Mouse (Mus musculus): Measurements from ENCODE around the gene Map3k11. TPM values are rescaled to one million over a fixed set of nuclear protein-coding genes. Genes with fewer than 3 reads are reported as not detected.

Map3k11 gene
- polyA plus RNA-seq, 1 experiment from 2014 or later = 36.8 TPM

DNA sequence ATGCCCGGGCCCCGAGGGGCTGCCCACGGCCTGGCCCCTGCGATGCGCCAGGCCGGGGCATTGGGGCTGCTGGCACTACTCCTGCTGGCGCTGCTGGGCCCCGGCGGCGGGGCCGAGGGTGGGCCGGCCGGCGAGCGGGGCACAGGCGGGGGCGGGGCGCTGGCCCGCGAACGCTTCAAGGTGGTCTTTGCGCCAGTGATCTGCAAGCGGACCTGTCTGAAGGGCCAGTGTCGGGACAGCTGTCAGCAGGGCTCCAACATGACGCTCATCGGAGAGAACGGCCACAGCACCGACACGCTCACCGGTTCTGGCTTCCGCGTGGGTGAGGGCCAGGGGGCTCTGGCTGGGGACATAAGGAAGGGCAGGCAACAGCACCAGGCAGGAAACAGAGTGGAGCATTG, 53.7 kb downstream of the Map3k11 start:
- H3K4me3 ChIP-seq (ENCODE audit: low read depth, low read length) = peak overlapping the region; percentile 72
- TF ChIP-seq EP300 (IDR thresholded peaks at IDR 0.05) (no peak), CTCF (IDR thresholded peaks at IDR 0.05) (no peak)
- H3K27me3 ChIP-seq (replicated peaks; ENCODE audit: insufficient read depth, low read length) = no peaks in the 10 kb centered on the region
- ATAC-seq (peak; percentile 3; the same call in 1 of the 2 replicates), DNase-seq (ENCODE audit: low spot score) (no peak)
- H3K4me2 ChIP-seq (replicated peaks; ENCODE audit: low read depth, low read length) = peak overlapping the region; percentile 96
- peaks cover 33% of the 10 kb centered on the region for H3K4me1 ChIP-seq (ENCODE audit: insufficient read depth, low read depth, low read length)
- WGBS = 4% methylated on average over 32 of the region's 32 CpGs
- no peaks in the 10 kb centered on the region for H3K9me3 ChIP-seq (ENCODE audit: low read length)
- peak overlapping the region; percentile 89 for H3K27ac ChIP-seq (ENCODE audit: low read length)
- H3K36me3 ChIP-seq (ENCODE audit: insufficient read depth, low read length) = no peaks in the 10 kb centered on the region
- peak overlapping the region; percentile 84 for H3K9ac ChIP-seq (replicated peaks; ENCODE audit: low read depth)

DNA sequence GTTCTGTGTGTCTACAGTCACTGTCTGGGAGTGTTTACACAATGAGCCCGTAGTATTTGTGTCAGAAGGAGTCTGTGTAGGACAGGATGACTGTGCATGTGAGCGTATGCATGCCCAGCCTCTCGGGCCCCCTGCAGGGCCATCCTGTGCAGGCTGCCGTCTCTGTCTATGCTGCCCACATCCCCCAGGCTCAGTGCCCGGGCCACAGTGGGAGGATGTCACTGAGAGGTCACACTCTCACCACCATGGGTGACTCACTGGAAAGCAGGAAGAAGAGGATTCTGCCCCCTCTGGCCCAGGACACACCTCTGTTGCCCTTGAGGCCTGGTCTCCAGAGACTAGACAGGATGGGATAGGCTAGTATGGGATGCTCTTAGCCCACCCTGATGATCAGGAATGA, 55.0 kb downstream of the Map3k11 start:
- H3K36me3 ChIP-seq (ENCODE audit: insufficient read depth, low read length) = no peaks in the 10 kb centered on the region
- ATAC-seq (peak; percentile 44), DNase-seq (ENCODE audit: low spot score) (peak; percentile 66)
- TF ChIP-seq EP300 (IDR thresholded peaks at IDR 0.05) (no peak), CTCF (IDR thresholded peaks at IDR 0.05) (peak; percentile 49)
- H3K27me3 ChIP-seq (replicated peaks; ENCODE audit: insufficient read depth, low read length) = no peaks in the 10 kb centered on the region
- H3K9me3 ChIP-seq (ENCODE audit: low read length) = no peaks in the 10 kb centered on the region
- H3K4me3 ChIP-seq (ENCODE audit: low read depth, low read length) = no peak overlapping the region
- 18% methylated on average over 5 of the region's 5 CpGs for WGBS
- peak overlapping the region; percentile 96 for H3K4me2 ChIP-seq (replicated peaks; ENCODE audit: low read depth, low read length)
- peaks cover 33% of the 10 kb centered on the region for H3K4me1 ChIP-seq (ENCODE audit: insufficient read depth, low read depth, low read length)
- no peak overlapping the region for H3K9ac ChIP-seq (replicated peaks; ENCODE audit: low read depth)
- H3K27ac ChIP-seq (ENCODE audit: low read length) = no peak overlapping the region

DNA sequence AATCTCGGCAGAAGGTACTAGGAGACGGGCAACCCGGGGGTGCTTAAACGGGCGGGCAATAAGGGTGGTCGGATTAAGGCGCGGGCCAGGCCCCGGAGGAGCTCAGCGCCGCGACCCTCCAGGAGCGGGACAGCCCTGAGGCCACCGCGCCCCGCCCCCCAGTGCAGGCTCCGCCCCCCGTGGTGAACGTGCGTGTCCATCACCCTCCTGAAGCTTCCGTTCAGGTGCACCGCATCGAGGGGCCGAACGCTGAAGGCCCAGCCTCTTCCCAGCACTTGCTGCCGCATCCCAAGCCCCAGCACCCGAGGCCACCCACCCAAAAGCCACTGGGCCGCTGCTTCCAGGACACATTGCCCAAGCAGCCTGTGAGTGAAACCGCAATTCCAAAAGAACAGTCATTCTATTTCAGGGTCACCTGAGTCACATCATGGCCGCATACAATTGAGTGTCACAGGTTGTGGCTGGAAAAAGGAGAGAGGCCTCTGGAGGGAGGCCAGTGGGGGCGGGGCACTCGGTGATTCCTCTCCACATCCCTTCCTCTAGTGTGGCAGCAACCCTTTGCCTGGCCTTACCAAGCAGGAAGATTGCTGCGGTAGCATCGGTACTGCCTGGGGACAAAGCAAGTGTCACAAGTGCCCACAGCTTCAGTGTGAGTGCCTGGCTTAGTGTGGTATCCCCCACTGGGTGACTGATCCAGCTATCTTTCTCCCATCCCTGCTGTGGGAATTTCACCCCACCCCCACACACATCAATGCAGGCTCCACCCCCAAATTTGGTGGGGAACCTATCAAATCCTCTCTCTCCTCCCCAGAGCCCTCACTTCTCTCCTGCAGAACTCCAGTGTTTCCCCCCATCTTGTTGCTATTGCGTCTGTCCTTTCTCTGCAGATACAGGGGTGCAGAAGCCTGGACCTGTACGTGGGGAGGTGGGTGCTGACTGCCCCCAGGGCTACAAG, 57.5 kb downstream of the Map3k11 start:
- Histone ChIP-seq H3K4me1 (ENCODE audit: insufficient read depth, low read depth, low read length) (peaks cover 21% of the 10 kb centered on the region), H3K4me2 (replicated peaks; ENCODE audit: low read depth, low read length) (peak overlapping the region; percentile 45), H3K36me3 (ENCODE audit: insufficient read depth, low read length) (no peaks in the 10 kb centered on the region), H3K27me3 (replicated peaks; ENCODE audit: insufficient read depth, low read length) (no peaks in the 10 kb centered on the region), H3K4me3 (ENCODE audit: low read depth, low read length) (peak overlapping the region; percentile 2; the same call in 1 of the 2 replicates), H3K9ac (replicated peaks; ENCODE audit: low read depth) (no peak overlapping the region), H3K27ac (ENCODE audit: low read length) (no peak overlapping the region), H3K9me3 (ENCODE audit: low read length) (no peaks in the 10 kb centered on the region)
- ATAC-seq (no peak), DNase-seq (ENCODE audit: low spot score) (peak; percentile 13)
- WGBS = 13% methylated on average over 33 of the region's 36 CpGs
- TF ChIP-seq CTCF (IDR thresholded peaks at IDR 0.05) (no peak), EP300 (IDR thresholded peaks at IDR 0.05) (no peak)

DNA sequence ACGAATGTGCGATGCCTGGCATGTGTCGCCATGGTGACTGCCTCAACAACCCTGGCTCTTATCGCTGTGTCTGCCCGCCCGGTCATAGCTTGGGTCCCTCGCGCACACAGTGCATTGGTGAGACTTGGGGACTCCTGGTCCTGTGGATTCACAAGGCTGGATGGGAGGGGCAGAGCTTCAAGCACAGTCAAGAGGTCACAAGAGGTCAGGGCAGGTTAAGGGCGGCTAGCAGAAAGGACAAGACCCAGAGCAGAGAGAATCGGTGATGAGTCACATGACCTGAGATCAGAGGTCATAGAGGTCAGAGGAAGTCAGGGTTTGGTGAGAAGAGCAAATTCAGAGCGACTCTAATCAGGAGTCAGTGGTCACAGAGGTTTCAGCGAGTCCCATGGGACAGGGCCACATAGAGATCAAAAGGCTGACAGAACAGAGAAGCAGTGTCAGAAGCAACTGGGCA, 58.4 kb downstream of the Map3k11 start:
- ATAC-seq (no peak), DNase-seq (ENCODE audit: low spot score) (no peak)
- Histone ChIP-seq H3K9ac (replicated peaks; ENCODE audit: low read depth) (no peak overlapping the region), H3K4me3 (ENCODE audit: low read depth, low read length) (no peak overlapping the region), H3K36me3 (ENCODE audit: insufficient read depth, low read length) (no peaks in the 10 kb centered on the region), H3K27ac (ENCODE audit: low read length) (no peak overlapping the region), H3K4me2 (replicated peaks; ENCODE audit: low read depth, low read length) (no peak overlapping the region), H3K9me3 (ENCODE audit: low read length) (no peaks in the 10 kb centered on the region), H3K27me3 (replicated peaks; ENCODE audit: insufficient read depth, low read length) (no peaks in the 10 kb centered on the region), H3K4me1 (ENCODE audit: insufficient read depth, low read depth, low read length) (peaks cover 21% of the 10 kb centered on the region)
- 42% methylated on average over 12 of the region's 12 CpGs for WGBS
- TF ChIP-seq EP300 (IDR thresholded peaks at IDR 0.05) (no peak), CTCF (IDR thresholded peaks at IDR 0.05) (no peak)

DNA sequence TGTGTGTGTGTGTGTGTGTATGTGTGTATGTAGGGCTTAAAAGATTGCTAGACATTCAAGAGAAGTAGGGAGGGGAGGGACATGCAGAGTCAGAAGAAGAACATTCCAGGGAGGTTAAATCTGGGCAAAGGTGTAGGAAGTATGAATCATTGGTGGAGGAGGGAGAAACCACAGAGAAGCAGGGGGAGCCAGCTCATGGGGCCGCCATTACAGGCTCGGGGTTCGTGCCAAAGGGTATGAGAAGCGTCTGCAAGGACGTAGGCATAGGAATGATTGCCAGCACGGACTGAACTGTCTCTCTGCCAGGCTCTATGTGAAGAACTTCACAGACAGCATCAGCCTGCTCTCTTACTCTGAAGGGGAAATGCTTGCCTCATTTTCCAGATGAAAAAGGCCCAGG, 60.9 kb downstream of the Map3k11 start:
- ATAC-seq (peak; percentile 45), DNase-seq (ENCODE audit: low spot score) (peak; percentile 63)
- Histone ChIP-seq H3K27me3 (replicated peaks; ENCODE audit: insufficient read depth, low read length) (no peaks in the 10 kb centered on the region), H3K4me1 (ENCODE audit: insufficient read depth, low read depth, low read length) (peaks cover 8% of the 10 kb centered on the region; the same call in 1 of the 2 replicates), H3K9ac (replicated peaks; ENCODE audit: low read depth) (no peak overlapping the region), H3K4me2 (replicated peaks; ENCODE audit: low read depth, low read length) (no peak overlapping the region), H3K4me3 (ENCODE audit: low read depth, low read length) (no peak overlapping the region), H3K9me3 (ENCODE audit: low read length) (no peaks in the 10 kb centered on the region), H3K27ac (ENCODE audit: low read length) (no peak overlapping the region), H3K36me3 (ENCODE audit: insufficient read depth, low read length) (no peaks in the 10 kb centered on the region)
- TF ChIP-seq EP300 (IDR thresholded peaks at IDR 0.05) = no peak
- no peak for TF ChIP-seq CTCF (IDR thresholded peaks at IDR 0.05)
- WGBS = 66% methylated on average over 6 of the region's 6 CpGs

DNA sequence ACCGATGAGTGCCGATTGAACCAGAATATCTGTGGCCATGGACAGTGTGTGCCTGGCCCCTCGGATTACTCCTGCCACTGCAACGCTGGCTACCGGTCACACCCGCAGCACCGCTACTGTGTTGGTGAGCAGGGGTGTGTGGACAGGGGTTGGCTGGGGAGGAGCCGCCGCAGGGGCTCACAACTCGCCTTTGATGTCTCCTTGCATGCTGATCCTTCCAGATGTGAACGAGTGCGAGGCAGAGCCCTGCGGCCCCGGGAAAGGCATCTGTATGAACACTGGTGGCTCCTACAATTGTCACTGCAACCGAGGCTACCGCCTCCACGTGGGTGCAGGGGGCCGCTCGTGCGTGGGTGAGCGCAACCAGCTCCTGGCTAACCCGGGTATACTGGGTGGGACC, 62.4 kb downstream of the Map3k11 start:
- H3K4me3 ChIP-seq (ENCODE audit: low read depth, low read length) = no peak overlapping the region
- no peak overlapping the region for H3K9ac ChIP-seq (replicated peaks; ENCODE audit: low read depth)
- ATAC-seq (no peak), DNase-seq (ENCODE audit: low spot score) (no peak)
- H3K36me3 ChIP-seq (ENCODE audit: insufficient read depth, low read length) = no peaks in the 10 kb centered on the region
- no peak overlapping the region for H3K4me2 ChIP-seq (replicated peaks; ENCODE audit: low read depth, low read length)
- H3K27ac ChIP-seq (ENCODE audit: low read length) = no peak overlapping the region
- H3K27me3 ChIP-seq (replicated peaks; ENCODE audit: insufficient read depth, low read length) = no peaks in the 10 kb centered on the region
- no peaks in the 10 kb centered on the region for H3K9me3 ChIP-seq (ENCODE audit: low read length)
- TF ChIP-seq CTCF (IDR thresholded peaks at IDR 0.05) = no peak
- TF ChIP-seq EP300 (IDR thresholded peaks at IDR 0.05) = no peak
- 31% methylated on average over 22 of the region's 22 CpGs for WGBS
- peaks cover 6% of the 10 kb centered on the region; the same call in 1 of the 2 replicates for H3K4me1 ChIP-seq (ENCODE audit: insufficient read depth, low read depth, low read length)

All from lung, postnatal 0 days (tissue).